Mouse (Mus musculus) lung, adult 2 months (tissue): ENCODE data around the gene Ist1.

Experiments used
- CTCF ChIP-seq: fragments of 200-500 bp; IDR thresholded peaks from 2 replicates; pipeline ENCODE4 v1.5.1; 2011; ENCODE audit warnings: mild to moderate bottlenecking, low read length, control low read depth; ENCODE audit not compliant: insufficient read depth
- POLR2A ChIP-seq: fragments of 200-500 bp; IDR thresholded peaks from 2 replicates; pipeline ENCODE4 v1.6.1; 2011; ENCODE audit warnings: low read depth, mild to moderate bottlenecking, control low read depth, low read length, borderline replicate concordance; ENCODE audit errors: extremely low read depth

- TF ChIP-seq POLR2A (no peak), CTCF (no peak)
Observed at GRCm38 (mm10) chr8:109706076-109706873, 13.2 kb upstream of the Ist1 start.
